Mouse (Mus musculus): ENCODE measurements at regions not wholly inside any gene's neighbourhood (a gene's known extent, or its start where the extent isn't known, plus 50 kb on each side); places are given as distances from the start of the nearest gene placed in this dataset.

- TF ChIP-seq ELF1 (IDR thresholded peaks at IDR 0.05; ENCODE audit: low read depth, low read length) (no peak), POLR2A (IDR thresholded peaks at IDR 0.05; ENCODE audit: low read depth, low read length) (no peak), NRF1 (IDR thresholded peaks at IDR 0.05; ENCODE audit: low read depth, low read length) (no peak), CHD1 (IDR thresholded peaks at IDR 0.05; ENCODE audit: low read depth, low read length) (no peak), EP300 (IDR thresholded peaks at IDR 0.05; ENCODE audit: low read length) (no peak), JUND (conservative IDR thresholded peaks at IDR 0.05; ENCODE audit: low read depth, low read length) (no peak), E2F4 (IDR thresholded peaks at IDR 0.05; ENCODE audit: insufficient replicate concordance, low read depth, low read length) (no peak), TCF12 (IDR thresholded peaks at IDR 0.05; ENCODE audit: low read depth, low read length) (no peak), CTCF (conservative IDR thresholded peaks at IDR 0.05 in 1 of 2, IDR thresholded peaks at IDR 0.05 in 1 of 2; ENCODE audit: low read depth in 2 of 2, low read length in 2 of 2) (no peak)
Measured at GRCm38 (mm10) chr3:105353268-105353667, 98.9 kb upstream of the Kcnd3 start.
